Mouse (Mus musculus): ENCODE measurements around the gene Pigs.

DNA sequence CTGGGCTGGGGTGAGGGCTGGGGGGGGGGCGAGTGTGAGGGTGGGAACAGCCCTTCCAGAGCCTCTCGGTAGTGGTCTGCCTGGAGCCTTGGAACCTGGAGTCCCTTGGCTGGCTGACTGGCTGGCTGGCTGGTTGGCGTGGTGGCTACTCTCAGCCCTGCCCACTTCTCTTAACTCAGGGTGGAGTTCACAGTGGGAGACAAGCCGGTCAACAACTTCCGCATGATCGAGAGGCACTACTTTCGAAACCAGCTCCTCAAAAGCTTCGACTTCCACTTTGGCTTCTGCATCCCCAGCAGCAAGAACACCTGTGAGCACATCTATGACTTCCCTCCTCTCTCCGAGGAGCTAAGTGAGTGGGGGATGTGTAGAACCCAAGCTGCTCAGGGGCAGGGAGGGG lies 19.7 kb downstream of the Pigs start:
- no peak for TF ChIP-seq CTCF (IDR thresholded peaks at IDR 0.05; ENCODE audit: borderline replicate concordance, control insufficient read depth, extremely low read depth, insufficient read depth, low read length, poor library complexity)
- no peak for TF ChIP-seq POLR2A (IDR thresholded peaks at IDR 0.05; ENCODE audit: control insufficient read depth, extremely low read depth, insufficient read depth, low read length, poor library complexity)

Measured in thymus, adult 2 months (tissue).